In genomic region chr15:99594951-99595350, GRCm38 (mm10) we compare ENCODE assay signal across 34 mouse cellular contexts. TPM values are rescaled to one million over a fixed set of nuclear protein-coding genes. Genes with fewer than 3 reads are reported as not detected.
DNase-seq lines count a peak whose midpoint lies in the region; ATAC-seq and TF ChIP-seq lines count a peak whose summit lies in the region.
"Had no signal": no experiment of that assay in that cellular context is flagged by ENCODE, and none has a peak within 500 bp of the region (broad histone marks: within the 10 kb centered on the region; RNA-seq: fewer than 3 reads in every experiment).

No protein-coding gene starts in this region.

- no peak for TF ChIP-seq CTCF in C2C12 (IDR thresholded peaks at IDR 0.05; ENCODE audit: control insufficient read depth, insufficient read depth, insufficient read length)
- no peak for TF ChIP-seq CTCF in lung, embryonic 14.5 days (IDR thresholded peaks at IDR 0.05; ENCODE audit: low read depth)

- 66% methylated on average over 10 of the region's 10 CpGs for WGBS in lung, embryonic 14.5 days

- H3K4me1 ChIP-seq in lung, embryonic 14.5 days (ENCODE audit: insufficient read depth) = no peaks in the 10 kb centered on the region
- H3K4me1 ChIP-seq: liver, embryonic 12.5 days had no signal

- peaks cover 38% of the 10 kb centered on the region for H3K79me3 ChIP-seq in C2C12 (ENCODE audit: low read depth)

- H3K4me3 ChIP-seq in C2C12 (ENCODE audit: insufficient read depth, poor library complexity, severe bottlenecking) = peak overlapping the region; percentile 59
- H3K4me3 ChIP-seq in lung, embryonic 14.5 days (ENCODE audit: low read depth, low read length) = no peak overlapping the region
- H3K4me3 ChIP-seq: embryonic facial prominence, embryonic 10.5 days; embryonic facial prominence, embryonic 15.5 days; forebrain, embryonic 12.5 days; hindbrain, embryonic 12.5 days; liver, embryonic 12.5 days; midbrain, embryonic 13.5 days had no signal

- H3K36me3 ChIP-seq in C2C12 (ENCODE audit: control insufficient read depth, insufficient read depth) = peaks cover 37% of the 10 kb centered on the region
- H3K36me3 ChIP-seq in lung, embryonic 14.5 days (ENCODE audit: insufficient read depth) = no peaks in the 10 kb centered on the region
- H3K36me3 ChIP-seq: embryonic facial prominence, embryonic 10.5 days; embryonic facial prominence, embryonic 15.5 days; forebrain, embryonic 12.5 days; hindbrain, embryonic 12.5 days; liver, embryonic 12.5 days; midbrain, embryonic 13.5 days had no signal

- no peaks in the 10 kb centered on the region for H3K9me3 ChIP-seq in lung, embryonic 14.5 days (ENCODE audit: low read depth, low read length)
- H3K9me3 ChIP-seq: embryonic facial prominence, embryonic 10.5 days; embryonic facial prominence, embryonic 15.5 days; forebrain, embryonic 12.5 days; hindbrain, embryonic 12.5 days; liver, embryonic 12.5 days; midbrain, embryonic 13.5 days had no signal

- no peak overlapping the region for H3ac ChIP-seq in C2C12 (ENCODE audit: control insufficient read depth, insufficient read length, low read depth)

- ATAC-seq in lung, embryonic 14.5 days (ENCODE audit: insufficient read depth) = no peak
- no peak for ATAC-seq in megakaryocyte-erythroid progenitor cell, adult 5-6 weeks (replicated peaks; ENCODE audit: low FRiP score, low TSS enrichment, poor library complexity, severe bottlenecking)
- ATAC-seq: intestine, embryonic 16.5 days; liver, embryonic 12.5 days; liver, postnatal 0 days; midbrain, embryonic 13.5 days had no signal

- peaks cover 56% of the 10 kb centered on the region for H3K79me2 ChIP-seq in C2C12 (ENCODE audit: control insufficient read depth, insufficient read depth)

- peak; percentile 39 for DNase-seq in cerebellum, adult 9-10 months
- DNase-seq in cerebellum, postnatal 10 days = no peak
- DNase-seq in lung, embryonic 14.5 days = peak; percentile 29
- peak; percentile 82 for DNase-seq in lung, postnatal 25 days (ENCODE audit: low spot score)
- no peak for DNase-seq in spleen, adult 18-20 months
- DNase-seq in right cerebral cortex, adult 18-20 months = no peak
- DNase-seq: adrenal gland, postnatal 10 days; cerebellum, adult 8-10 months; gastrocnemius, postnatal 14 days; kidney, adult 8-10 months; kidney, postnatal 10 days; layer of hippocampus, postnatal 36 days; left cerebral cortex, postnatal 4 days; liver, postnatal 0 days; right cerebral cortex, postnatal 14 days had no signal

- H3K4me2 ChIP-seq in lung, embryonic 14.5 days = no peak overlapping the region
- H3K4me2 ChIP-seq: embryonic facial prominence, embryonic 15.5 days; forebrain, embryonic 12.5 days; hindbrain, embryonic 12.5 days; liver, embryonic 12.5 days; midbrain, embryonic 13.5 days had no signal

- H3K27me3 ChIP-seq in C2C12 (ENCODE audit: control insufficient read depth, insufficient read depth, insufficient read length) = peaks cover 4% of the 10 kb centered on the region
- H3K27me3 ChIP-seq in lung, embryonic 14.5 days (ENCODE audit: insufficient read depth, low read length) = peaks cover 49% of the 10 kb centered on the region

- no peak overlapping the region for H3K27ac ChIP-seq in lung, embryonic 14.5 days (ENCODE audit: low read depth)
- H3K27ac ChIP-seq: embryonic facial prominence, embryonic 10.5 days; embryonic facial prominence, embryonic 15.5 days; forebrain, embryonic 12.5 days; hindbrain, embryonic 12.5 days; liver, embryonic 12.5 days; midbrain, embryonic 13.5 days; stomach, postnatal 0 days had no signal

- H3K9ac ChIP-seq in lung, embryonic 14.5 days = no peak overlapping the region
- H3K9ac ChIP-seq: embryonic facial prominence, embryonic 15.5 days; forebrain, embryonic 12.5 days; hindbrain, embryonic 12.5 days; liver, embryonic 12.5 days; liver, postnatal 0 days; midbrain, embryonic 13.5 days had no signal

TF ChIP-seq in C2C12, 6 proteins besides CTCF, POLR2A, EP300 and RAD21:
- no peak for TF ChIP-seq CEBPB (IDR thresholded peaks at IDR 0.05; ENCODE audit: low read depth)
- peak; percentile 33 for TF ChIP-seq MAX (IDR thresholded peaks at IDR 0.05)
- TF ChIP-seq USF1 (IDR thresholded peaks at IDR 0.05; ENCODE audit: low read depth) = no peak
- no peak for TF ChIP-seq MYOG (IDR thresholded peaks at IDR 0.05; ENCODE audit: control insufficient read depth, extremely low read depth, insufficient read length)
- no peak for TF ChIP-seq FOSL1 (IDR thresholded peaks at IDR 0.05; ENCODE audit: insufficient read depth, low read length, poor library complexity, severe bottlenecking)

RNA-seq across cellular contexts. Expression of gene Aqp5, which starts 4.4 kb away (rescaled TPM):
- 395 TPM for polyA plus RNA-seq in C2C12 (2012; fragmentation: generic; extraction: Trizol)
- polyA plus RNA-seq in lung, embryonic 14.5 days (2014; fragmentation: Nextera tagmentation; extraction: Ambion mirVana) = 0.93 and 1.0 TPM in 2 replicates
- total RNA-seq in megakaryocyte-erythroid progenitor cell, adult 5-6 weeks (2014; fragmentation: Nextera tagmentation) = not detected in 2 replicates
- total RNA-seq in megakaryocyte-erythroid progenitor cell, adult 5-6 weeks (2017) = not detected in 2 replicates
- total RNA-seq: gastrocnemius, postnatal 14 days; granulocyte monocyte progenitor cell, adult 5-6 weeks; layer of hippocampus, postnatal 36 days; megakaryocyte, adult 5-6 weeks had no signal
- polyA plus RNA-seq: embryonic facial prominence, embryonic 10.5 days; liver, postnatal 0 days had no signal

RNA-seq across cellular contexts. Expression of gene Aqp6, which starts 6.2 kb away (rescaled TPM):
- not detected for polyA plus RNA-seq in C2C12 (2012; fragmentation: generic; extraction: Trizol)
- polyA plus RNA-seq in lung, embryonic 14.5 days (2014; fragmentation: Nextera tagmentation; extraction: Ambion mirVana) = not detected in 2 replicates
- not detected in 2 replicates for total RNA-seq in megakaryocyte-erythroid progenitor cell, adult 5-6 weeks (2014; fragmentation: Nextera tagmentation)
- not detected in 2 replicates for total RNA-seq in megakaryocyte-erythroid progenitor cell, adult 5-6 weeks (2017)
- total RNA-seq: adrenal gland, postnatal 10 days; gastrocnemius, postnatal 14 days; granulocyte monocyte progenitor cell, adult 5-6 weeks; heart, postnatal 25 days; left cerebral cortex, postnatal 4 days; megakaryocyte, adult 5-6 weeks had no signal
- polyA plus RNA-seq: embryonic facial prominence, embryonic 10.5 days; embryonic facial prominence, embryonic 15.5 days; forebrain, embryonic 12.5 days; heart, embryonic 14.5 days; intestine, embryonic 16.5 days; large intestine, adult 2 months; liver, embryonic 12.5 days; liver, postnatal 0 days; spleen, adult 2 months; stomach, postnatal 0 days had no signal

RNA-seq across cellular contexts. Expression of gene Aqp2, which starts 16.1 kb away (rescaled TPM):
- 0.18 TPM for polyA plus RNA-seq in C2C12 (2012; fragmentation: generic; extraction: Trizol)
- not detected in 2 replicates for polyA plus RNA-seq in lung, embryonic 14.5 days (2014; fragmentation: Nextera tagmentation; extraction: Ambion mirVana)
- total RNA-seq in megakaryocyte-erythroid progenitor cell, adult 5-6 weeks (2014; fragmentation: Nextera tagmentation) = not detected in 2 replicates
- not detected in 2 replicates for total RNA-seq in megakaryocyte-erythroid progenitor cell, adult 5-6 weeks (2017)
- total RNA-seq: ES-E14; gastrocnemius, postnatal 14 days; granulocyte monocyte progenitor cell, adult 5-6 weeks; heart, postnatal 25 days; layer of hippocampus, postnatal 36 days; left cerebral cortex, postnatal 4 days; megakaryocyte, adult 5-6 weeks had no signal
- polyA plus RNA-seq: embryonic facial prominence, embryonic 10.5 days; embryonic facial prominence, embryonic 15.5 days; forebrain, embryonic 12.5 days; heart, embryonic 14.5 days; hindbrain, embryonic 12.5 days; intestine, embryonic 16.5 days; large intestine, adult 2 months; limb, embryonic 14.5 days; liver, embryonic 12.5 days; liver, postnatal 0 days; midbrain, embryonic 13.5 days; neural tube, embryonic 14.5 days; stomach, postnatal 0 days had no signal

RNA-seq across cellular contexts. Expression of gene Racgap1, which starts 56.5 kb away (rescaled TPM):
- 175 TPM for polyA plus RNA-seq in C2C12 (2012; fragmentation: generic; extraction: Trizol)
- polyA plus RNA-seq in lung, embryonic 14.5 days (2014; fragmentation: Nextera tagmentation; extraction: Ambion mirVana) = 153 and 157 TPM in 2 replicates
- total RNA-seq in megakaryocyte-erythroid progenitor cell, adult 5-6 weeks (2014; fragmentation: Nextera tagmentation) = 31.1 and 62.5 TPM in 2 replicates
- total RNA-seq in megakaryocyte-erythroid progenitor cell, adult 5-6 weeks (2017) = 38.5 and 45.9 TPM in 2 replicates

Comparison
In these comparisons a context has a peak if more than half of its experiments do, and no peak if none do; other contexts are left out.
1. DNase-seq: peak in cerebellum, adult 9-10 months (single experiment), lung, embryonic 14.5 days (single experiment) and lung, postnatal 25 days (single experiment); none in cerebellum, postnatal 10 days (0 of 2), spleen, adult 18-20 months (0 of 2) and right cerebral cortex, adult 18-20 months (single experiment).
2. RNA of gene Aqp5, which starts 4.4 kb away (polyA plus RNA-seq): 395 TPM in C2C12 (single experiment); 0.93 to 1.0 TPM in lung, embryonic 14.5 days; every median in the first group is over 100 times any median in the second.